Mouse (Mus musculus): ENCODE measurements at regions not wholly inside any gene's neighbourhood (a gene's known extent, or its start where the extent isn't known, plus 50 kb on each side); places are given as distances from the start of the nearest gene placed in this dataset.
A peak's percentile ranks its signal among the peaks of the same experiment; 100 is the strongest.
"Not testable (repeated sequence)": the region's sequence is repeated elsewhere in the genome, so short reads cannot be mapped to it uniquely, and the experiment has no call there.

GRCm38 (mm10) chr1:157755015-157755649, 248.6 kb downstream of the Sec16b start:
- DNase-seq (ENCODE audit: low spot score in 2 of 2) = no peak

- no peak for DNase-seq (ENCODE audit: low spot score in 2 of 2)
These were observed 250.4 kb downstream of the Sec16b start for GRCm38 (mm10) chr1:157756977-157757376.

- DNase-seq (ENCODE audit: low spot score in 2 of 2) = no peak
These were observed 251.8 kb downstream of the Sec16b start for GRCm38 (mm10) chr1:157758337-157758736.

GRCm38 (mm10) chr1:157768201-157768600, 261.7 kb downstream of the Sec16b start:
- DNase-seq (ENCODE audit: low spot score in 2 of 2) = no peak

- no peak for DNase-seq (ENCODE audit: low spot score in 2 of 2)
These were observed 291.2 kb downstream of the Sec16b start for GRCm38 (mm10) chr1:157797711-157798110.

GRCm38 (mm10) chr1:157798561-157799553, 292.3 kb downstream of the Sec16b start:
- no peak for DNase-seq (ENCODE audit: low spot score in 2 of 2)

GRCm38 (mm10) chr1:157801151-157801550, 294.6 kb downstream of the Sec16b start:
- DNase-seq (ENCODE audit: low spot score in 2 of 2) = no peak

- DNase-seq (ENCODE audit: low spot score in 2 of 2) = no peak
These were observed 297.7 kb downstream of the Sec16b start for GRCm38 (mm10) chr1:157804229-157804628.

GRCm38 (mm10) chr1:157806296-157806695, 299.8 kb downstream of the Sec16b start:
- no peak for DNase-seq (ENCODE audit: low spot score in 2 of 2)

GRCm38 (mm10) chr1:157809674-157810471, 303.3 kb downstream of the Sec16b start:
- no peak for DNase-seq (ENCODE audit: low spot score in 2 of 2)

- no peak for DNase-seq (ENCODE audit: low spot score in 2 of 2)
These were observed 304.1 kb downstream of the Sec16b start for GRCm38 (mm10) chr1:157810657-157811056.

- DNase-seq (ENCODE audit: low spot score in 2 of 2) = no peak
These were observed 321.4 kb downstream of the Sec16b start for GRCm38 (mm10) chr1:157827966-157828365.

- DNase-seq (ENCODE audit: low spot score in 2 of 2) = no peak
These were observed 325.0 kb downstream of the Sec16b start for GRCm38 (mm10) chr1:157831511-157831910.

- DNase-seq (ENCODE audit: low spot score in 2 of 2) = no peak
These were observed 366.2 kb downstream of the Sec16b start for GRCm38 (mm10) chr1:157872775-157873174.

GRCm38 (mm10) chr1:157875006-157875405, 368.5 kb downstream of the Sec16b start:
- no peak for DNase-seq (ENCODE audit: low spot score in 2 of 2)

- DNase-seq (ENCODE audit: low spot score in 2 of 2) = not testable (repeated sequence)
These were observed 370.6 kb downstream of the Sec16b start for GRCm38 (mm10) chr1:157877117-157877516.

GRCm38 (mm10) chr1:157887146-157887545, 380.6 kb downstream of the Sec16b start:
- DNase-seq (ENCODE audit: low spot score in 2 of 2) = no peak

- DNase-seq (ENCODE audit: low spot score in 2 of 2) = peak; percentile 26 to 40
These were observed 382.0 kb downstream of the Sec16b start for GRCm38 (mm10) chr1:157888573-157888972.

- no peak for DNase-seq (ENCODE audit: low spot score in 2 of 2)
These were observed 399.6 kb downstream of the Sec16b start for GRCm38 (mm10) chr1:157906168-157906567.

GRCm38 (mm10) chr1:157937800-157938348, 418.3 kb downstream of the Brinp2 start:
- DNase-seq (ENCODE audit: low spot score in 2 of 2) = no peak

- DNase-seq (ENCODE audit: low spot score in 2 of 2) = no peak
These were observed 416.6 kb downstream of the Brinp2 start for GRCm38 (mm10) chr1:157939516-157939915.

- no peak for DNase-seq (ENCODE audit: low spot score in 2 of 2)
These were observed 415.8 kb downstream of the Brinp2 start for GRCm38 (mm10) chr1:157940331-157940758.
